Mouse (Mus musculus): ENCODE measurements around the gene Fen1.

DNA sequence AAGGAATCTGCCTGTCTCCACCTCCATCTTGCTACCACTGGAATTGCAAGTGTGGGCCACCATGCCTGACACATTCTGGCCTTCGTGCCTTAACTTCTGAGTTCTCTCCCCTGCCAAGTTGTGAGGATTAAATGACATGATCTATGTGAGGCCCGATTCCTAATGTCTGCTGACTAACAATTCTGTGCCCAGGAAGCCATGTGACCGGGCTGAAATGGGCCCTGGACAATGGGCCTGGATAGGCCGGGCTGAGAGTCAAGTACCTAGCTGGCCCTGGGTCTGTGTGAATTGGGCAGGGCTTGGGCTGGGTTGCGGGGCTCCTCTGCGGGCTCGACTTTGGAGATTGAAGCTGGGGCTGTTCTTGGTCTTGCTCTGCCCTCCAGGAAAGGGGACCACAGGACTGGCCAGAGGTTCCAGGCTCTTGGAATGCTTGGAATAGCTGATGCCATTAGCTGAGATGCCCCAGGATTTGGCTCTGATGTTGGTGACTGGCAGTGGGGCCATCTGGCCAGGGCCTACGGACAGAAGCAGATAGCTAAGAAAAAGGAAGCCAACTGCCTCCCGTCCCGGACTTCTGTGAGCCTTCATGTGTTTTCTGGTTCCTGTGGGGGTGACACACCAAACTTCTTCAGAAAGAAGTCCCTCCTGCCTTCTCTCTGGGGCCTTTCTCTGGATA lies 10.0 kb upstream of the Fen1 start:
- no peak for TF ChIP-seq CTCF (IDR thresholded peaks at IDR 0.05; ENCODE audit: insufficient read depth, low read depth, low read length)
- TF ChIP-seq POLR2A (IDR thresholded peaks at IDR 0.05; ENCODE audit: insufficient read depth, low read depth, low read length): no peak

Data from olfactory bulb, adult 2 months (tissue).